Comparison of ENCODE assay signal across 17 mouse cellular contexts in the genomic region with DNA sequence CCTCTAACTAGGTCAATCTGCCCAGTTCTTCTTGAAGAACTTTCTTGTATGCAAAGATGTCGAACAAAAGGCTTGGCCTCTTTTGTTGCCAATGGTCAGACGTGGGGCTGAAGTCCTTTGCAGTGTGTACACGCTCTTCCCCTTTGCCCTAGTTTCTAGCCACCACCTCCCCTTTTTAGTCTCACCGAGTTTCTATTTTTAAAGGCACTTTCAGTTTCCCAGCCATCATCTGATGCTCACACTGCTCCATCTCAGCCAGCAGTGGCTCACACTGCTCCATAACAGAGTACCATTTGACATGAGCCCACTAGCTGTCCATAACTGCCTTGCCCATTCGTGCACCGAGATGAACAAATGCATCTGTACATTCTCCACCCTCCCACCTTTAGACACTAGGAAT.
DNase-seq lines count a peak whose midpoint lies in the region; ATAC-seq and TF ChIP-seq lines count a peak whose summit lies in the region.
"Had no signal": no experiment of that assay in that cellular context is flagged by ENCODE, and none has a peak within 500 bp of the region (broad histone marks: within the 10 kb centered on the region; RNA-seq: fewer than 3 reads in every experiment).

No protein-coding gene starts in this region.

- TF ChIP-seq CTCF in heart, adult 2 months (IDR thresholded peaks at IDR 0.05) = no peak

- 52% methylated on average over 6 of the region's 6 CpGs for WGBS in heart, adult 2 months
- WGBS in heart, embryonic 11.5 days (ENCODE audit: insufficient replicate concordance) = 67% methylated on average over 6 of the region's 6 CpGs
- 41% methylated on average over 6 of the region's 6 CpGs for WGBS in heart, embryonic 14.5 days
- 54% methylated on average over 6 of the region's 6 CpGs for WGBS in liver, embryonic 13.5 days (ENCODE audit: insufficient replicate concordance)

- H3K4me3 ChIP-seq in heart, adult 2 months = no peak overlapping the region
- H3K4me3 ChIP-seq in heart, embryonic 11.5 days (ENCODE audit: low read depth, low read length) = no peak overlapping the region
- H3K4me3 ChIP-seq in heart, embryonic 14.5 days (ENCODE audit: control insufficient read depth in 1 of 2, insufficient read depth in 1 of 2, low read depth in 1 of 2, low read length in 2 of 2) = no peak overlapping the region
- H3K4me3 ChIP-seq in liver, embryonic 13.5 days (replicated peaks) = no peak overlapping the region
- H3K4me3 ChIP-seq: forebrain, embryonic 13.5 days; layer of hippocampus, adult 2 months; left cerebral cortex, adult 2 months; midbrain, embryonic 15.5 days had no signal

- H3K4me2 ChIP-seq in heart, embryonic 11.5 days = no peak overlapping the region
- H3K4me2 ChIP-seq in heart, embryonic 14.5 days (ENCODE audit: low read length) = no peak overlapping the region
- H3K4me2 ChIP-seq in liver, embryonic 13.5 days = no peak overlapping the region
- H3K4me2 ChIP-seq: forebrain, embryonic 13.5 days; midbrain, embryonic 15.5 days had no signal

- no peak for TF ChIP-seq POLR2A in heart, adult 2 months (IDR thresholded peaks at IDR 0.05; ENCODE audit: insufficient read depth, low read depth, low read length)

- H3K9ac ChIP-seq in heart, adult 2 months (ENCODE audit: low read depth, low read length) = no peak overlapping the region
- no peak overlapping the region for H3K9ac ChIP-seq in heart, embryonic 11.5 days (ENCODE audit: low read depth, low read length)
- H3K9ac ChIP-seq in heart, embryonic 14.5 days (ENCODE audit: low read length) = no peak overlapping the region
- no peak overlapping the region for H3K9ac ChIP-seq in liver, embryonic 13.5 days
- H3K9ac ChIP-seq: forebrain, embryonic 13.5 days; midbrain, embryonic 15.5 days had no signal

- intact Hi-C loops in heart, adult 2 months (cut with DNase I) = no loop called here

- no peaks in the 10 kb centered on the region for H3K27me3 ChIP-seq in heart, adult 2 months (ENCODE audit: control insufficient read depth, insufficient read depth, low read length)
- H3K27me3 ChIP-seq in heart, embryonic 11.5 days (ENCODE audit: control insufficient read depth, insufficient read depth, low read length) = no peaks in the 10 kb centered on the region
- H3K27me3 ChIP-seq in heart, embryonic 14.5 days (ENCODE audit: control insufficient read depth, insufficient read depth, low read length) = no peaks in the 10 kb centered on the region
- H3K27me3 ChIP-seq in liver, embryonic 13.5 days = no peaks in the 10 kb centered on the region
- H3K27me3 ChIP-seq: forebrain, embryonic 13.5 days; midbrain, embryonic 15.5 days had no signal

- DNase-seq in heart, adult 2 months = peak; percentile 23 to 47
- DNase-seq in heart, adult 8-10 months (ENCODE audit: low spot score) = peak; percentile 58
- DNase-seq in liver, embryonic 13.5 days = no peak
- DNase-seq in adrenal gland, postnatal 14 days = no peak
- no peak for DNase-seq in lung, postnatal 10 days
- DNase-seq: adrenal gland, adult 8-10 months; B cell, adult 2 months; cerebellum, adult 11 months; cerebellum, postnatal 14 days; thymus, adult 18-20 months had no signal

- no peak for ATAC-seq in heart, embryonic 11.5 days (replicated peaks; ENCODE audit: insufficient number of reproducible peaks, low FRiP score, low TSS enrichment)
- peak; percentile 72 for ATAC-seq in heart, embryonic 14.5 days (ENCODE audit: insufficient number of reproducible peaks, insufficient read depth, low FRiP score, low read depth)
- ATAC-seq in liver, embryonic 13.5 days (ENCODE audit: low read depth) = peak; percentile 63
- ATAC-seq: forebrain, embryonic 13.5 days; inflammation-experienced regulatory T-cells, adult 6 months; midbrain, embryonic 15.5 days had no signal

- H3K27ac ChIP-seq in heart, adult 2 months = peak overlapping the region; percentile 76
- H3K27ac ChIP-seq in heart, embryonic 11.5 days (ENCODE audit: low read depth, low read length) = no peak overlapping the region
- H3K27ac ChIP-seq in heart, embryonic 14.5 days (replicated peaks in 1 of 2; ENCODE audit: control insufficient read depth in 1 of 2, insufficient read depth in 1 of 2, low read depth in 2 of 2, low read length in 2 of 2) = peak overlapping the region in 1 of 2 experiments; percentile 26; a peak in 2 of 4 replicates
- H3K27ac ChIP-seq in liver, embryonic 13.5 days = no peak overlapping the region
- H3K27ac ChIP-seq: forebrain, embryonic 13.5 days; layer of hippocampus, adult 2 months; left cerebral cortex, adult 2 months; midbrain, embryonic 15.5 days had no signal

- H3K36me3 ChIP-seq in heart, adult 2 months (ENCODE audit: control insufficient read depth, insufficient read depth, low read length) = no peaks in the 10 kb centered on the region
- H3K36me3 ChIP-seq in heart, embryonic 11.5 days (ENCODE audit: control insufficient read depth, insufficient read depth, low read length) = no peaks in the 10 kb centered on the region
- no peaks in the 10 kb centered on the region for H3K36me3 ChIP-seq in heart, embryonic 14.5 days (ENCODE audit: control insufficient read depth, insufficient read depth, low read length)
- no peaks in the 10 kb centered on the region for H3K36me3 ChIP-seq in liver, embryonic 13.5 days
- H3K36me3 ChIP-seq: midbrain, embryonic 15.5 days had no signal

- H3K4me1 ChIP-seq in heart, adult 2 months (ENCODE audit: control insufficient read depth, insufficient read depth, low read length) = no peaks in the 10 kb centered on the region; the same call in 1 of the 2 replicates
- H3K4me1 ChIP-seq in heart, embryonic 11.5 days (ENCODE audit: control insufficient read depth, insufficient read depth, low read length) = no peaks in the 10 kb centered on the region
- H3K4me1 ChIP-seq in heart, embryonic 14.5 days (ENCODE audit: control insufficient read depth in 2 of 2, insufficient read depth in 2 of 2, low read length in 2 of 2) = peaks cover 3 to 5% of the 10 kb centered on the region in 2 experiments; a peak in 2 of 4 replicates
- H3K4me1 ChIP-seq in liver, embryonic 13.5 days (replicated peaks) = no peaks in the 10 kb centered on the region
- H3K4me1 ChIP-seq: forebrain, embryonic 13.5 days; midbrain, embryonic 15.5 days had no signal

- no peaks in the 10 kb centered on the region for H3K9me3 ChIP-seq in heart, embryonic 11.5 days (replicated peaks; ENCODE audit: control insufficient read depth, low read length)
- no peaks in the 10 kb centered on the region for H3K9me3 ChIP-seq in heart, embryonic 14.5 days (ENCODE audit: control insufficient read depth, low read length)
- no peaks in the 10 kb centered on the region for H3K9me3 ChIP-seq in liver, embryonic 13.5 days (replicated peaks)
- H3K9me3 ChIP-seq: forebrain, embryonic 13.5 days; midbrain, embryonic 15.5 days had no signal

- H3K79me2 ChIP-seq in heart, adult 2 months (replicated peaks; ENCODE audit: control insufficient read depth, insufficient read depth, low read length) = no peaks in the 10 kb centered on the region

- peak; percentile 75; the same call in 1 of the 2 replicates for TF ChIP-seq EP300 in heart, adult 2 months (IDR thresholded peaks at IDR 0.05; ENCODE audit: insufficient read depth, low read depth, low read length)

Comparison
In these comparisons a context has a peak if more than half of its experiments do, and no peak if none do; other contexts are left out.
1. DNase-seq: peak in heart, adult 2 months (2 of 2) and heart, adult 8-10 months (single experiment); none in liver, embryonic 13.5 days (single experiment), adrenal gland, postnatal 14 days (single experiment) and lung, postnatal 10 days (single experiment).